Mouse (Mus musculus) G1E (cell line): ENCODE results near the gene Spink2.

ENCODE experiments used
- CTCF ChIP-seq: IDR thresholded peaks from 2 replicates; pipeline ENCODE4 v1.5.1; 2012; ENCODE audit warnings: low read depth, low read length, inconsistent platforms, mixed read lengths
- GATA1 ChIP-seq: IDR thresholded peaks from 2 replicates; pipeline ENCODE4 v1.6.1; 2012; ENCODE audit warnings: borderline replicate concordance, low read length, inconsistent platforms, mixed read lengths
- POLR2AphosphoS5 ChIP-seq: IDR thresholded peaks from 2 replicates; pipeline ENCODE4 v1.6.1; 2012; ENCODE audit warnings: low read depth, low read length, inconsistent platforms; ENCODE audit not compliant: insufficient replicate concordance

- TF ChIP-seq CTCF (no peak), GATA1 (no peak), POLR2AphosphoS5 (no peak)
These were observed 32.3 kb downstream of the Spink2 start for GRCm38 (mm10) chr5:77178976-77179375.
